Mouse (Mus musculus): ENCODE results near the gene B430218F22Rik. TPM values are rescaled to one million over a fixed set of nuclear protein-coding genes. Genes with fewer than 3 reads are reported as not detected.

B430218F22Rik gene
- polyA plus RNA-seq (2014; fragmentation: Nextera tagmentation; extraction: Ambion mirVana) = 0.62 and 0.68 TPM in 2 replicates

DNA sequence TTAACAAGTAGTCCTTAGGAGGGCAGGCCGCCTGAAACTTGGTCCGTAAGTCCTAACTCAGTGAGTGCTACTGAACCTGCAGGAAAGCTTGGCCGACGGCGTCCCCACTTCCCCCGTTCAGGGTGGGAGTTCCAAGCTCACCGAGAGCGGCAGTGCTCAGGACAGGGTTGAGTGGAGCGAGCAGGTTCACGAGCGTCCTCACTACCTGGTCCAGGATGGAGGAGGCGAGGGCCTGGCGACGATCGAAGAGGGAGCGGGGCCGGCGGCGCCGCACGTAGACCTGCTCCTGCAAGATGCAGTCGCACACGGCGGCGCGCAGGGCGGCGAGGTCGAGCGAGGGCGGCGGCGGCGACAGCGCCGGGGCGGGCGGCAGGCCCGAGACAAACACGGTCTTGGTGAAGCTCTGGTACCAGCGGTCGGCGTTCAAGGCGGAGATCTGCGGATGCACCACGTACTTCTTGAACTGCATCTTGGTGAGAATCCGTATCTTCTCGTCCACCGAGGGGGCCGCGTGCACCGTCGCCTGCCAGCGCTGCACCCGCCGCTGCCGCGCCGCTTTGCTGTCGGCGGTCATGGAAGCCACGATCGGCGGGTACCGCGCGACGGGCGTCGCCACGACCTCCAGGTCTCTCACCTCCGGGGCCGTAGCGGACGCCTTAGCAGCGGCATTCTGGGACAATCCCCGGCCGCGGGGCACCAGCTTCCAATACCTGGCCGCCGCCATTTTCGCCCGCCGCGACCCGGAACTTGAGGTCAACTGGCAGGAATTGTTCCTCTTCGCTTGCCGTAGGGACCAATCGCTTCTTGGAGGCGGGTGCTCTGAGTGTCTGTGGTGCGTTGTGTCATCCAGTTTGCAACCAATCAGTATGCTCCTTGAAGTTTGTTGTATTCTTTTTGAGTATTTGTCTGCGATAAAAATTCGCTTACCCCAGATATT is at the start of gene B430218F22Rik, which contains the start of gene Mrps30:
Gene B430218F22Rik, plus strand, starts transcription at position 120 of the 937 bp plus-strand sequence.
Gene Mrps30, minus strand, starts transcription at position 742 of the 937 bp plus-strand sequence.
- H3K4me1 ChIP-seq (ENCODE audit: control insufficient read depth, insufficient read depth, low read length) = 0 out of 2 replicates have a peak, but pooled peaks cover 5% of the 10 kb centered on the region
- peak; percentile 95 for ATAC-seq (replicated peaks; ENCODE audit: insufficient number of reproducible peaks, low FRiP score, low TSS enrichment)
- peak within 1 kb of the TSS; percentile 83 for H3K9ac ChIP-seq (ENCODE audit: low read depth, low read length)
- peaks cover 13% of the 10 kb centered on the region for H3K36me3 ChIP-seq (ENCODE audit: control insufficient read depth, insufficient read depth, low read length)
- peak within 1 kb of the TSS; percentile 60; the same call in 1 of the 2 replicates for H3K27ac ChIP-seq (ENCODE audit: low read depth, low read length)
- H3K27me3 ChIP-seq (ENCODE audit: control insufficient read depth, insufficient read depth, low read length) = no peaks in the 10 kb centered on the region
- no peaks in the 10 kb centered on the region for H3K9me3 ChIP-seq (replicated peaks; ENCODE audit: control insufficient read depth, low read length)
- under 1% methylated on average over 92 of the region's 93 CpGs for WGBS (ENCODE audit: insufficient replicate concordance)
- peak within 1 kb of the TSS; percentile 63 for H3K4me2 ChIP-seq
- peak within 1 kb of the TSS; percentile 63 for H3K4me3 ChIP-seq (ENCODE audit: low read depth, low read length)

DNA sequence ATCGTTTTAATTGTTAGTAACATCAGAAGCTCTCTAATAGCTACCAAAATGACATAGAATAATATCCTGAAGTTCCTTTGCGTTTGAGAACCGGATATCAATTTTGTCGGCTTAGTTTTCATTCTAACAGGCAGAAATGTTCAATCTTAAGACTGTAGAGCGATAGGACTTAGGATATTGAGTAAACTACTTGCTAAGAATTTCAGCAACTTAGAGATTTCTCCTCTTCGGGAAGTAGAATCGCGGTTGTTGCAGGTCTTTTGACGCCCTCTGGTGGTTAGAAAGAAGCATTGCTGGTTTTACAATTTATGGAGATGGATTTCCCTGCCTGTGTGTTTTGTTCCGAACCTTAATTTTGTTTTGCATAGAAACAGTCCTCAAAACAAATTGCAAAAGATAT is 36.2 kb upstream of the B430218F22Rik start:
- Histone ChIP-seq H3K27ac (ENCODE audit: low read depth, low read length) (no peak overlapping the region), H3K4me2 (no peak overlapping the region), H3K36me3 (ENCODE audit: control insufficient read depth, insufficient read depth, low read length) (no peaks in the 10 kb centered on the region), H3K9me3 (replicated peaks; ENCODE audit: control insufficient read depth, low read length) (no peaks in the 10 kb centered on the region), H3K4me3 (ENCODE audit: low read depth, low read length) (no peak overlapping the region), H3K9ac (ENCODE audit: low read depth, low read length) (no peak overlapping the region), H3K4me1 (ENCODE audit: control insufficient read depth, insufficient read depth, low read length) (no peaks in the 10 kb centered on the region), H3K27me3 (ENCODE audit: control insufficient read depth, insufficient read depth, low read length) (no peaks in the 10 kb centered on the region)
- no peak for ATAC-seq (replicated peaks; ENCODE audit: insufficient number of reproducible peaks, low FRiP score, low TSS enrichment)
- 22% methylated on average over 10 of the region's 10 CpGs for WGBS (ENCODE audit: insufficient replicate concordance)

DNA sequence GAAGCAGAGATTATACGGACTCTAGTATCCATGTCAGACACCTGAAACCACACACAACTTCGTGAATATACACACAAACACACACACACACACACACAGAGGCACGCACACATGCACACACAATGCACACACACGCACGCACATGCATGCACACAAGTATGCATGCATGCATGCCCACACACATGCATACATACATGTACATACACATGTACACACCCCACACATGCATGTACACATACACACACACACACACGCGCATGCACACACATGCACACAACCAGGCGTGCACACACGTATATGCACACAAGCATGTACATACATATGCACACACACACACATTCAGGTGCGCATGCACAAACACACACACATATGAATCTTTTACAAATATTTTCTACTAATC is 35.6 kb upstream of the B430218F22Rik start:
- Histone ChIP-seq H3K27ac (ENCODE audit: low read depth, low read length) (no peak overlapping the region), H3K4me1 (ENCODE audit: control insufficient read depth, insufficient read depth, low read length) (no peaks in the 10 kb centered on the region), H3K4me3 (ENCODE audit: low read depth, low read length) (no peak overlapping the region), H3K36me3 (ENCODE audit: control insufficient read depth, insufficient read depth, low read length) (no peaks in the 10 kb centered on the region), H3K9me3 (replicated peaks; ENCODE audit: control insufficient read depth, low read length) (no peaks in the 10 kb centered on the region), H3K27me3 (ENCODE audit: control insufficient read depth, insufficient read depth, low read length) (no peaks in the 10 kb centered on the region), H3K9ac (ENCODE audit: low read depth, low read length) (no peak overlapping the region), H3K4me2 (no peak overlapping the region)
- no peak for ATAC-seq (replicated peaks; ENCODE audit: insufficient number of reproducible peaks, low FRiP score, low TSS enrichment)
- 89% methylated on average over 10 of the region's 10 CpGs for WGBS (ENCODE audit: insufficient replicate concordance)

DNA sequence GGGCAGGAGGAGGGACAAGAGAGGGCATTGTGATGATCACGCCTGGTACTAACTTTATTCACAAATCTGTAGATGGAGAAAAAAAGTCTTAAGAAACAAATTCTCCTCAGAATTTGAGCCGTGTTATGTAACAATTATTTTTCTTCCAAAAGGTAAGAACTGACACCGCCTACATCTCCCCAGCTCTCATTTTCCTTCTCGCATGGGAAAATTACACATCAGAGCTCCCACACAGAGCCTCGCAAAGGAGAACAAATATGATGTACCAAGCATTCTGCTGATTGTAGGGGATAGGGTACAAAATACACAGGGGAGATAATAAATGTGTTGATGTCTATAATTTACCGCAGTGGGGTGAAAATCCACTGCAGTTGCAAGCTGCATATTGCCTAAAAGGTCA is 23.1 kb upstream of the B430218F22Rik start:
- H3K36me3 ChIP-seq (ENCODE audit: control insufficient read depth, insufficient read depth, low read length) = no peaks in the 10 kb centered on the region
- no peaks in the 10 kb centered on the region for H3K9me3 ChIP-seq (replicated peaks; ENCODE audit: control insufficient read depth, low read length)
- no peak overlapping the region for H3K4me2 ChIP-seq
- no peak overlapping the region for H3K9ac ChIP-seq (ENCODE audit: low read depth, low read length)
- H3K27ac ChIP-seq (ENCODE audit: low read depth, low read length) = no peak overlapping the region
- H3K4me1 ChIP-seq (ENCODE audit: control insufficient read depth, insufficient read depth, low read length) = no peaks in the 10 kb centered on the region
- H3K4me3 ChIP-seq (ENCODE audit: low read depth, low read length) = no peak overlapping the region
- no peaks in the 10 kb centered on the region for H3K27me3 ChIP-seq (ENCODE audit: control insufficient read depth, insufficient read depth, low read length)
- 86% methylated on average over 6 of the region's 6 CpGs for whole genome bisulfite sequencing (ENCODE audit: insufficient replicate concordance)
- no peak for ATAC-seq (replicated peaks; ENCODE audit: insufficient number of reproducible peaks, low FRiP score, low TSS enrichment)

DNA sequence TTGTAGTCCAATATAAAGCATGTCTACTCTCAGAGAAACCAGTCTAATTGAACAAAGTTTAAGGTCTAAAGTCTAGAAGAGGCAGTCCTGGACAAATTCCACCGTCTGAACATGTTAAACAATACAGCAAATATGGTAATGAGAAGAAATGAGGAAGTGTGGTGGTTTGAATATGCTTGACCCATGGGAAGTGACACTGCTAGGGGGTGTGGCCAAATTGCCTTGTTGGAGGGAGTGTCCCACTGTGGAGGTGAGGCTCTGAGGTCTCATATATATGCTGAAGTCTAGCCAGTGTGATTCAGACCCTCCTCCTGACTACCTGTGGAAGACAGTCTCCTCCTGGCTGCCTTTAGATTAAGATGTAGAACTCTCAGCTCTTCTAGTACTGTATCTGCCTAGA is 20.7 kb upstream of the B430218F22Rik start:
- no peaks in the 10 kb centered on the region for H3K9me3 ChIP-seq (replicated peaks; ENCODE audit: control insufficient read depth, low read length)
- H3K4me3 ChIP-seq (ENCODE audit: low read depth, low read length) = no peak overlapping the region
- no peak overlapping the region for H3K9ac ChIP-seq (ENCODE audit: low read depth, low read length)
- no peaks in the 10 kb centered on the region for H3K27me3 ChIP-seq (ENCODE audit: control insufficient read depth, insufficient read depth, low read length)
- no peaks in the 10 kb centered on the region for H3K36me3 ChIP-seq (ENCODE audit: control insufficient read depth, insufficient read depth, low read length)
- ATAC-seq (replicated peaks; ENCODE audit: insufficient number of reproducible peaks, low FRiP score, low TSS enrichment) = no peak
- WGBS (ENCODE audit: insufficient replicate concordance) = 66% methylated on average over 1 of the region's 1 CpGs
- no peak overlapping the region for H3K4me2 ChIP-seq
- no peak overlapping the region for H3K27ac ChIP-seq (ENCODE audit: low read depth, low read length)
- no peaks in the 10 kb centered on the region for H3K4me1 ChIP-seq (ENCODE audit: control insufficient read depth, insufficient read depth, low read length)

DNA sequence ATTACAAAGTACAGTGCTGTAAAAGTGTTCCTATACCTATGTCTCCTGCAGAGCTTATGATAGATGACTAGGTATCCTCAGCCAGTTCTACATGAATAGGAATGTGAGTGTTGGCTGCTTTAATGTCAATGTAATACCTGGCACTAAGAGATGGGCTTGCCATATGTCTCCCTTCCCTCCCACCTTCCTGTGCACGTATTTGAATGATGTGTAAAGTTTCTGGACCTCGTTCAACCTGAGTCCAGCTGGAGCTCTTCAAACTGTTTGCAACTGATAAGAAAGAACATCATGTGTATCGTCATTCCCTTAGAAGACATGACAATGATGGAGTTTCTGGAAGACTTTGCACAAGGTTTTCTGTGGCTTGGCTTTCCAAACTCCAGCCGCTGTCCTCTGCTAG is 13.6 kb upstream of the B430218F22Rik start:
- Histone ChIP-seq H3K9me3 (replicated peaks; ENCODE audit: control insufficient read depth, low read length) (no peaks in the 10 kb centered on the region), H3K4me1 (ENCODE audit: control insufficient read depth, insufficient read depth, low read length) (no peaks in the 10 kb centered on the region), H3K36me3 (ENCODE audit: control insufficient read depth, insufficient read depth, low read length) (no peaks in the 10 kb centered on the region), H3K27me3 (ENCODE audit: control insufficient read depth, insufficient read depth, low read length) (no peaks in the 10 kb centered on the region), H3K27ac (ENCODE audit: low read depth, low read length) (no peak overlapping the region), H3K4me3 (ENCODE audit: low read depth, low read length) (no peak overlapping the region), H3K4me2 (no peak overlapping the region), H3K9ac (ENCODE audit: low read depth, low read length) (no peak overlapping the region)
- ATAC-seq (replicated peaks; ENCODE audit: insufficient number of reproducible peaks, low FRiP score, low TSS enrichment) = no peak
- 48% methylated on average over 4 of the region's 4 CpGs for WGBS (ENCODE audit: insufficient replicate concordance)

DNA sequence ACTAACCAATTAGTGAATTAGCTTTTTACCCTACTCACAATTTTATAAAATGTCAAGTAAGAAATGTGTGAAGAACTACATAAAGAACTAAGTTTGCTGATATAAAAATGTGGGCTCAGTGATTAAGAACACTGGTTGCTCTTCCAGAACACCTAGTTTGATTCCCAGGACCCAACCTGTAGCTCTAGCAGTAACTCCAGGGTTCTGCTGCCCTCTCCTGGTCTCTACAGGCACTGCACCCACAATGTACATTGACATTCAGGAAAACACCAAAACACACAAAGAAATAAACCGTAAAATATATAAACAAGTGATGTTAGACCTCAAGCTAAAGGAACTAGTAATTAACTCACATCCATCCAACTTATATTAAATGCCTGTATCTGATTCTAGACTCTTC is 7.3 kb upstream of the B430218F22Rik start:
- Histone ChIP-seq H3K27ac (ENCODE audit: low read depth, low read length) (no peak overlapping the region), H3K9me3 (replicated peaks; ENCODE audit: control insufficient read depth, low read length) (no peaks in the 10 kb centered on the region), H3K27me3 (ENCODE audit: control insufficient read depth, insufficient read depth, low read length) (no peaks in the 10 kb centered on the region), H3K4me1 (ENCODE audit: control insufficient read depth, insufficient read depth, low read length) (no peaks in the 10 kb centered on the region), H3K36me3 (ENCODE audit: control insufficient read depth, insufficient read depth, low read length) (peaks cover 17% of the 10 kb centered on the region), H3K9ac (ENCODE audit: low read depth, low read length) (no peak overlapping the region), H3K4me3 (ENCODE audit: low read depth, low read length) (no peak overlapping the region), H3K4me2 (no peak overlapping the region)
- ATAC-seq (replicated peaks; ENCODE audit: insufficient number of reproducible peaks, low FRiP score, low TSS enrichment) = no peak
- WGBS (ENCODE audit: insufficient replicate concordance) = 70% methylated on average over 1 of the region's 1 CpGs

DNA sequence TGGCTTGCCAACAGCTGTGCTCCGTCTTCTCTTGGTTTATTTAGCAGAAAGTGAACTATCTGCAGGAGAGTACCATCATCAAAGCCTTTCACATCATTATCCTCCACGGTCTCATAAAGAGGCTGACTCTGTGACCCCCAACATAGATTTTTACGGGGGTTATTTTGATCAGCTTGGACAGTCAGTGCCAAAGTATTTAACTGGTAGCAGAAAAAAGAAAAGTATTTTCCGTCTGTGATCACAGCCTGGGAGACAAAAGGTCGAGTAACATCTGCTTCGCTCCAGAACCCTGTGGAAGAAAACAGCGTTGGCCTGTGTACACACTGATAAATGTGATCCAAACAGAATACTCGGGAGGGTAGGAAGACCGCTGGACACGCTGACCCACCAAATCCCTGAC is 6.0 kb upstream of the B430218F22Rik start:
- Histone ChIP-seq H3K36me3 (ENCODE audit: control insufficient read depth, insufficient read depth, low read length) (peaks cover 21% of the 10 kb centered on the region), H3K27me3 (ENCODE audit: control insufficient read depth, insufficient read depth, low read length) (no peaks in the 10 kb centered on the region), H3K9me3 (replicated peaks; ENCODE audit: control insufficient read depth, low read length) (no peaks in the 10 kb centered on the region), H3K4me3 (ENCODE audit: low read depth, low read length) (no peak overlapping the region), H3K4me1 (ENCODE audit: control insufficient read depth, insufficient read depth, low read length) (no peaks in the 10 kb centered on the region), H3K9ac (ENCODE audit: low read depth, low read length) (no peak overlapping the region), H3K4me2 (no peak overlapping the region), H3K27ac (ENCODE audit: low read depth, low read length) (no peak overlapping the region)
- 75% methylated on average over 10 of the region's 10 CpGs for WGBS (ENCODE audit: insufficient replicate concordance)
- no peak for ATAC-seq (replicated peaks; ENCODE audit: insufficient number of reproducible peaks, low FRiP score, low TSS enrichment)

Data from heart, embryonic 11.5 days (tissue).